Mouse (Mus musculus): ENCODE data around the gene Cadm1. TPM values are rescaled to one million over a fixed set of nuclear protein-coding genes. Genes with fewer than 3 reads are reported as not detected.

Cadm1 gene
- polyA plus RNA-seq, 1 experiment, result 9.3 TPM

DNA sequence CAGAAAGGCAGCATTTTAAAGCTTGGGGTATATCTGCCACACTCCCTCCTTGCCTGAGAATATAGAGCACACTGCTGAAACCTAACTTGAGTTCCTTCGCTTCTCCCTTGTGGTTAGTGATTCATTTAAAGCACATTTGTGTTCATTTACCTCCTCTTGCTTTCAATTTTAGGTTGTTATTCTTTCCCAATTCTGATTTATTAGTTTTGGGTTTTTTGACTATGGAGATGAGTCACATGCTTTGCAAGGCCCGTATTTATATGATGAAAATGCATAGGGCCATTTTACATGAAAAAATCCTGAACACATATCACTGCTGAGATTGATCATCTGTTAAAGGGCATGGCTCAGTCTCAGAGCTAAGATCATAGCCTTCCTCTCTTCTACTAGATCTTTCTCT, 115.1 kb downstream of the Cadm1 start:
- Histone ChIP-seq H3K36me3 (ENCODE audit: control insufficient read depth, insufficient read depth) (no peaks in the 10 kb centered on the region), H3K4me2 (ENCODE audit: low read depth) (peak overlapping the region; percentile 61), H3K27me3 (ENCODE audit: control insufficient read depth, insufficient read depth, insufficient read length) (no peaks in the 10 kb centered on the region), H3ac (ENCODE audit: control insufficient read depth, insufficient read length) (no peak overlapping the region), H3K4me3 (no peak overlapping the region), H3K79me2 (ENCODE audit: control insufficient read depth, insufficient read depth) (no peaks in the 10 kb centered on the region)
- no peak for TF ChIP-seq TCF3 (IDR thresholded peaks at IDR 0.05; ENCODE audit: insufficient read length, low read depth)
- TF ChIP-seq MAX (IDR thresholded peaks at IDR 0.05; ENCODE audit: low read depth), result no peak
- TF ChIP-seq POLR2AphosphoS2 (IDR thresholded peaks at IDR 0.05; ENCODE audit: insufficient read length, low read depth), result no peak
- no peak for TF ChIP-seq MYOG (IDR thresholded peaks at IDR 0.05; ENCODE audit: control insufficient read depth in 1 of 3, insufficient read depth in 1 of 3, insufficient read length in 2 of 3, low read depth in 2 of 3)
- TF ChIP-seq MYOD1 (IDR thresholded peaks at IDR 0.05; ENCODE audit: control insufficient read depth in 1 of 3, insufficient read length in 2 of 3, low read depth in 2 of 3), result no peak
- TF ChIP-seq CEBPB (IDR thresholded peaks at IDR 0.05; ENCODE audit: insufficient read depth, poor library complexity, severe bottlenecking), result no peak
- no peak for TF ChIP-seq REST (IDR thresholded peaks at IDR 0.05; ENCODE audit: insufficient read depth, insufficient read length)
- TF ChIP-seq SRF (IDR thresholded peaks at IDR 0.05; ENCODE audit: control insufficient read depth, insufficient read length, low read depth), result no peak

DNA sequence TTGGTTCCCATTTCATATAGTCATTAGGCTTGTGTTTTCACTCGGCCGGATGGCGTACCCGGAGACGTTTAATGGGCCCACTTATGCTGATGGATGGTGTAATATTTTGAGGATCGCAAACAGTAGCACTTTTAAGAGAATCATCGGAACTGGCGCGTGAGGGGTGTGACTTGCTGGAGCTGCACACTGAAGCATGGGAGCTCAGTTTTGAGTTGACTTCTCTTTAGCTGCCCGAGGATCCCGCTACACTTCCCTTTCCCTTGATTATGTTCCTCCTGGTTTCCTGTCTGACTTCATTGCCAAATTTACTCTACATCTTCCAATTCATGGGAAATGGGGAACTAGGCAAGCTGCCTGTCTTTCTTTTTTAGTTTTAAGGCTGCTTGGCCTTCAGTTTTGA, 121.5 kb downstream of the Cadm1 start:
- no peak overlapping the region for H3K4me3 ChIP-seq
- no peak overlapping the region for H3ac ChIP-seq (ENCODE audit: control insufficient read depth, insufficient read length)
- H3K36me3 ChIP-seq (ENCODE audit: control insufficient read depth, insufficient read depth), result no peaks in the 10 kb centered on the region
- H3K4me2 ChIP-seq (ENCODE audit: low read depth), result no peak overlapping the region
- TF ChIP-seq POLR2AphosphoS2 (IDR thresholded peaks at IDR 0.05; ENCODE audit: insufficient read length, low read depth), result no peak
- no peak for TF ChIP-seq SRF (IDR thresholded peaks at IDR 0.05; ENCODE audit: control insufficient read depth, insufficient read length, low read depth)
- TF ChIP-seq USF1 (IDR thresholded peaks at IDR 0.05; ENCODE audit: low read depth), result no peak
- no peak for TF ChIP-seq MYOD1 (IDR thresholded peaks at IDR 0.05; ENCODE audit: control insufficient read depth in 1 of 3, insufficient read length in 2 of 3, low read depth in 2 of 3)
- no peak for TF ChIP-seq POLR2A (IDR thresholded peaks at IDR 0.05; ENCODE audit: insufficient read length, low read depth)
- TF ChIP-seq CEBPB (IDR thresholded peaks at IDR 0.05; ENCODE audit: insufficient read depth, poor library complexity, severe bottlenecking), result no peak
- no peak for TF ChIP-seq MAX (IDR thresholded peaks at IDR 0.05; ENCODE audit: low read depth)
- TF ChIP-seq E2F4 (IDR thresholded peaks at IDR 0.05; ENCODE audit: insufficient read depth), result no peak
- TF ChIP-seq REST (IDR thresholded peaks at IDR 0.05; ENCODE audit: insufficient read depth, insufficient read length), result no peak
- no peak for TF ChIP-seq TCF3 (IDR thresholded peaks at IDR 0.05; ENCODE audit: insufficient read length, low read depth)
- no peak for TF ChIP-seq TCF12 (IDR thresholded peaks at IDR 0.05; ENCODE audit: insufficient read depth, poor library complexity, severe bottlenecking)
- no peak for TF ChIP-seq MYOG (IDR thresholded peaks at IDR 0.05; ENCODE audit: control insufficient read depth in 1 of 3, insufficient read depth in 1 of 3, insufficient read length in 2 of 3, low read depth in 2 of 3)
- no peaks in the 10 kb centered on the region for H3K27me3 ChIP-seq (ENCODE audit: control insufficient read depth, insufficient read depth, insufficient read length)
- no peaks in the 10 kb centered on the region for H3K79me2 ChIP-seq (ENCODE audit: control insufficient read depth, insufficient read depth)

DNA sequence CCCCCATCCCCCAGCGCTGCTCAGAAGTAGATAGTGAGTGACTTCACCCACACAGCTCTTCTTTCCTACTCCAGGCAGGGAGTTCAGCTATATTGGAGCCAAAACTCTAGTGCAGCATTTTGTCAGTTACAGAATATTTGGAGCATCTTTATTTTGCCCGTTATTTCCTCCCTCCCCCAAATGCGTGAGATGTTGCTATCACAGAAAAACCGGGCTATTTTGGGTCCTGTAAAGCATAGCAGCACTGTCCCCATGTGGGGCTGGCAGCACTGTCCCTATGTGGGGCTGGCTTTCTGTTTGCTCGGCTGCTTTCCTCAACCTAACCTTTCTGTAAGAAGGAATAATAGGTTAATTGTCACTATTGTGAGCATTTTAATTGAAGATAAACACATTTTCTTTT, 122.2 kb downstream of the Cadm1 start:
- TF ChIP-seq POLR2A (IDR thresholded peaks at IDR 0.05; ENCODE audit: insufficient read length, low read depth), result no peak
- TF ChIP-seq MYOG (IDR thresholded peaks at IDR 0.05; ENCODE audit: control insufficient read depth in 1 of 3, insufficient read depth in 1 of 3, insufficient read length in 2 of 3, low read depth in 2 of 3), result no peak
- no peak for TF ChIP-seq USF1 (IDR thresholded peaks at IDR 0.05; ENCODE audit: low read depth)
- TF ChIP-seq TCF12 (IDR thresholded peaks at IDR 0.05; ENCODE audit: insufficient read depth, poor library complexity, severe bottlenecking), result no peak
- no peak for TF ChIP-seq REST (IDR thresholded peaks at IDR 0.05; ENCODE audit: insufficient read depth, insufficient read length)
- TF ChIP-seq E2F4 (IDR thresholded peaks at IDR 0.05; ENCODE audit: insufficient read depth), result no peak
- no peak for TF ChIP-seq TCF3 (IDR thresholded peaks at IDR 0.05; ENCODE audit: insufficient read length, low read depth)
- TF ChIP-seq MAX (IDR thresholded peaks at IDR 0.05; ENCODE audit: low read depth), result no peak
- no peak for TF ChIP-seq SRF (IDR thresholded peaks at IDR 0.05; ENCODE audit: control insufficient read depth, insufficient read length, low read depth)
- no peak for TF ChIP-seq MYOD1 (IDR thresholded peaks at IDR 0.05; ENCODE audit: control insufficient read depth in 1 of 3, insufficient read length in 2 of 3, low read depth in 2 of 3)
- no peak for TF ChIP-seq POLR2AphosphoS2 (IDR thresholded peaks at IDR 0.05; ENCODE audit: insufficient read length, low read depth)
- TF ChIP-seq CEBPB (IDR thresholded peaks at IDR 0.05; ENCODE audit: insufficient read depth, poor library complexity, severe bottlenecking), result no peak
- H3K36me3 ChIP-seq (ENCODE audit: control insufficient read depth, insufficient read depth), result no peaks in the 10 kb centered on the region
- H3K79me2 ChIP-seq (ENCODE audit: control insufficient read depth, insufficient read depth), result no peaks in the 10 kb centered on the region
- no peak overlapping the region for H3ac ChIP-seq (ENCODE audit: control insufficient read depth, insufficient read length)
- no peak overlapping the region for H3K4me3 ChIP-seq
- H3K4me2 ChIP-seq (ENCODE audit: low read depth), result no peak overlapping the region
- no peaks in the 10 kb centered on the region for H3K27me3 ChIP-seq (ENCODE audit: control insufficient read depth, insufficient read depth, insufficient read length)

DNA sequence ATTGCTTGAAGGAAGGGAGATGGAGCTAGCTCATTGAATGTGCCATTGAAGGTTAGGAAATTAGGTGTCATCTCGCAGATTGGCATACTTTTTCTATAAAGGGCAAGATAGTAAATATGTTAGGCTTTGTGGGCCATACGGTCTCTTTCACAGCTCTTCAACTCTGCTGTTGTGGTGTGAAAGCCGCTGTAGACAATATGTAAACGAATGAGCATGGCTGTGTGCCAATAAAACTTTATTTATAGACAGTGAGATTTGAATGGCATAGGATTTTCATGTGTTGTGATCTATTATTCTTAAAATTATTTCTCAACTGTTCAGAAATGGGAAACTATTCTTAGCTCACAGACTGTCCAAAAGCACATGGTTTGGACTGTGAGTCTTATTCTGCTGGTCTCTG, 123.0 kb downstream of the Cadm1 start:
- Histone ChIP-seq H3ac (ENCODE audit: control insufficient read depth, insufficient read length) (no peak overlapping the region), H3K4me2 (ENCODE audit: low read depth) (no peak overlapping the region), H3K79me2 (ENCODE audit: control insufficient read depth, insufficient read depth) (no peaks in the 10 kb centered on the region), H3K27me3 (ENCODE audit: control insufficient read depth, insufficient read depth, insufficient read length) (no peaks in the 10 kb centered on the region), H3K4me3 (no peak overlapping the region), H3K36me3 (ENCODE audit: control insufficient read depth, insufficient read depth) (no peaks in the 10 kb centered on the region)
- no peak for TF ChIP-seq TCF12 (IDR thresholded peaks at IDR 0.05; ENCODE audit: insufficient read depth, poor library complexity, severe bottlenecking)
- TF ChIP-seq SRF (IDR thresholded peaks at IDR 0.05; ENCODE audit: control insufficient read depth, insufficient read length, low read depth), result no peak
- TF ChIP-seq USF1 (IDR thresholded peaks at IDR 0.05; ENCODE audit: low read depth), result no peak
- TF ChIP-seq MAX (IDR thresholded peaks at IDR 0.05; ENCODE audit: low read depth), result no peak
- no peak for TF ChIP-seq POLR2A (IDR thresholded peaks at IDR 0.05; ENCODE audit: insufficient read length, low read depth)
- no peak for TF ChIP-seq MYOD1 (IDR thresholded peaks at IDR 0.05; ENCODE audit: control insufficient read depth in 1 of 3, insufficient read length in 2 of 3, low read depth in 2 of 3)
- no peak for TF ChIP-seq POLR2AphosphoS2 (IDR thresholded peaks at IDR 0.05; ENCODE audit: insufficient read length, low read depth)
- TF ChIP-seq E2F4 (IDR thresholded peaks at IDR 0.05; ENCODE audit: insufficient read depth), result no peak
